ENCODE assay signal across 9 mouse cellular contexts in the genomic region with DNA sequence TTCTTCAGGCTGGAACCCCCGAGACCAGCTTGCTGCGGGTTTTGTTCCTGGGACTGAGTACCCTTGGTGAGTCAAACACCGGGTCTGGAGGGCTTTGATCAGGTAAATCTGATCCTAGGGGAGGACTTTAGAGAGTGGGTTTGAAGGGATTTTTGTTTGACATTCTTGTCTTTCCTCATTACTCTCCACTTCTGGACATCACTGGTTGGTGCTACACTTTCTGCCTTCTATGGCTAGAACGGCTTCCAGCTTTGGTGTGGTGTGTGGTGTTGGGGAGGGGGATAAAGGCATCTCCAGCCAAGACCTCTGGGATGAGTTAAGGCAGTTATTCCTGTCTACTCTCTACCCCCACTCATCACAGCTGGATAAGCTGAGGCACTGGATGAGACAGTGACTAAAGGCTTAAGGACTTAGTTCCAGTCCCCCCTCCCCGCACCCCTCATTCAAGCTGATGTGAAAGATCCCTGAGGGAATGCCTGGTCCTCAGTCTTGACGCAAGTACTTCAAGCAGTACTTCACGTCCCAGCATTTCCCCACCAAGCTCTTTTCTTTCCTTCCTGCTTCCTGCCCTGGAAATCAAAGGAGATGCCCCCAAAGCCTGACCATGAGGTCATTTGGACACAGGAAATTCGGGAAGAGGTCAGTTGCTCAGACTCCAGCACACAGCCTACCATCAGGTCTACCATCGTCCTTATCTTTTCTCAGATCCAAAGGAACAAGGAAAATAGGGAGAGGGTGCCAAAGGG. TPM values are rescaled to one million over a fixed set of nuclear protein-coding genes. Genes with fewer than 3 reads are reported as not detected.
DNase-seq lines count a peak whose midpoint lies in the region; ATAC-seq lines count a peak whose summit lies in the region.
"Had no signal": no experiment of that assay in that cellular context is flagged by ENCODE, and none has a peak within 500 bp of the region (broad histone marks: within the 10 kb centered on the region; RNA-seq: fewer than 3 reads in every experiment).

No protein-coding gene starts in this region.

- peak; percentile 30 for DNase-seq in kidney, adult 11 months
- no peak for DNase-seq in kidney, postnatal 4 days
- DNase-seq in skeletal muscle tissue, adult 2 months (ENCODE audit: low read depth, low spot score): peak; percentile 34
- no peak for DNase-seq in layer of hippocampus, adult 9-10 months (ENCODE audit: low spot score)
- no peak for DNase-seq in right cerebral cortex, postnatal 4 days

- H3K27ac ChIP-seq in hindbrain, embryonic 12.5 days: no peak overlapping the region
- H3K27ac ChIP-seq in liver, embryonic 12.5 days: 0 out of 2 replicates have a peak overlapping the region, but pooled peaks have one; percentile 63

- peaks cover 27% of the 10 kb centered on the region for H3K4me1 ChIP-seq in hindbrain, embryonic 12.5 days
- H3K4me1 ChIP-seq in liver, embryonic 12.5 days: peaks cover 32% of the 10 kb centered on the region

- peaks cover 7% of the 10 kb centered on the region for H3K36me3 ChIP-seq in hindbrain, embryonic 12.5 days
- peaks cover 5% of the 10 kb centered on the region for H3K36me3 ChIP-seq in liver, embryonic 12.5 days

- no peak for ATAC-seq in hindbrain, embryonic 12.5 days (ENCODE audit: low FRiP score)
- ATAC-seq in liver, embryonic 12.5 days: no peak; the same call in 1 of the 2 replicates
- no peak for ATAC-seq in cerebellum, adult (ENCODE audit: insufficient number of reproducible peaks, low FRiP score, low TSS enrichment)

- no peak overlapping the region for H3K9ac ChIP-seq in hindbrain, embryonic 12.5 days
- no peak overlapping the region for H3K9ac ChIP-seq in liver, embryonic 12.5 days

- peaks cover 75% of the 10 kb centered on the region for H3K27me3 ChIP-seq in hindbrain, embryonic 12.5 days
- H3K27me3 ChIP-seq in liver, embryonic 12.5 days (replicated peaks): peaks cover 69% of the 10 kb centered on the region

- peak overlapping the region; percentile 4; the same call in 1 of the 2 replicates for H3K4me3 ChIP-seq in hindbrain, embryonic 12.5 days
- peak overlapping the region; percentile 38 for H3K4me3 ChIP-seq in liver, embryonic 12.5 days

- no peak overlapping the region for H3K4me2 ChIP-seq in hindbrain, embryonic 12.5 days (replicated peaks)
- H3K4me2 ChIP-seq in liver, embryonic 12.5 days: peak overlapping the region; percentile 62

- 24% methylated on average over 9 of the region's 9 CpGs for WGBS in hindbrain, embryonic 12.5 days
- WGBS in liver, embryonic 12.5 days (ENCODE audit: insufficient replicate concordance): 18% methylated on average over 9 of the region's 9 CpGs

- 0 out of 2 replicates have a peak, but pooled peaks cover 3% of the 10 kb centered on the region for H3K9me3 ChIP-seq in hindbrain, embryonic 12.5 days (replicated peaks)
- no peaks in the 10 kb centered on the region for H3K9me3 ChIP-seq in liver, embryonic 12.5 days (replicated peaks)
- H3K9me3 ChIP-seq: G1E had no signal

RNA-seq across cellular contexts. Expression of gene Esam, which starts 0.5 kb away (rescaled TPM):
- polyA plus RNA-seq in hindbrain, embryonic 12.5 days (2016; fragmentation: Nextera tagmentation; extraction: Ambion mirVana): 31.6 and 32.7 TPM in 2 replicates
- 22.0 and 22.8 TPM in 2 replicates for polyA plus RNA-seq in liver, embryonic 12.5 days (2016; fragmentation: Nextera tagmentation; extraction: Ambion mirVana)
- polyA plus RNA-seq: G1E had no signal

RNA-seq across cellular contexts. Expression of gene Vsig2, which starts 10.7 kb away (rescaled TPM):
- 0.53 and 1.0 TPM in 2 replicates for polyA plus RNA-seq in hindbrain, embryonic 12.5 days (2016; fragmentation: Nextera tagmentation; extraction: Ambion mirVana)
- 0.29 and 0.76 TPM in 2 replicates for polyA plus RNA-seq in liver, embryonic 12.5 days (2016; fragmentation: Nextera tagmentation; extraction: Ambion mirVana)
- polyA plus RNA-seq: G1E had no signal

RNA-seq across cellular contexts. Expression of gene Nrgn, which starts 24.3 kb away (rescaled TPM):
- 15.4 and 15.5 TPM in 2 replicates for polyA plus RNA-seq in hindbrain, embryonic 12.5 days (2016; fragmentation: Nextera tagmentation; extraction: Ambion mirVana)
- polyA plus RNA-seq in liver, embryonic 12.5 days (2016; fragmentation: Nextera tagmentation; extraction: Ambion mirVana): 20.6 and 23.4 TPM in 2 replicates

RNA-seq across cellular contexts. Expression of gene Siae, which starts 27.1 kb away (rescaled TPM):
- 9.4 and 12.1 TPM in 2 replicates for polyA plus RNA-seq in hindbrain, embryonic 12.5 days (2016; fragmentation: Nextera tagmentation; extraction: Ambion mirVana)
- 5.6 and 5.7 TPM in 2 replicates for polyA plus RNA-seq in liver, embryonic 12.5 days (2016; fragmentation: Nextera tagmentation; extraction: Ambion mirVana)

RNA-seq across cellular contexts. Expression of gene Msantd2, which starts 39.3 kb away (rescaled TPM):
- 50.7 TPM in 2 replicates for polyA plus RNA-seq in hindbrain, embryonic 12.5 days (2016; fragmentation: Nextera tagmentation; extraction: Ambion mirVana)
- 11.3 and 11.8 TPM in 2 replicates for polyA plus RNA-seq in liver, embryonic 12.5 days (2016; fragmentation: Nextera tagmentation; extraction: Ambion mirVana)

Comparison
In these comparisons a context has a peak if more than half of its experiments do, and no peak if none do; other contexts are left out.
1. DNase-seq: peak in kidney, adult 11 months (single experiment) and skeletal muscle tissue, adult 2 months (single experiment); none in kidney, postnatal 4 days (0 of 2), layer of hippocampus, adult 9-10 months (single experiment) and right cerebral cortex, postnatal 4 days (single experiment).